Mouse (Mus musculus): ENCODE results near the gene Hist1h3a. TPM values are rescaled to one million over a fixed set of nuclear protein-coding genes. Genes with fewer than 3 reads are reported as not detected.
"Not testable (repeated sequence)": the region's sequence is repeated elsewhere in the genome, so short reads cannot be mapped to it uniquely, and the experiment has no call there.

The Hist1h3a gene
- polyA plus RNA-seq, 1 experiment from 2014 or later = 3.6 TPM

DNA sequence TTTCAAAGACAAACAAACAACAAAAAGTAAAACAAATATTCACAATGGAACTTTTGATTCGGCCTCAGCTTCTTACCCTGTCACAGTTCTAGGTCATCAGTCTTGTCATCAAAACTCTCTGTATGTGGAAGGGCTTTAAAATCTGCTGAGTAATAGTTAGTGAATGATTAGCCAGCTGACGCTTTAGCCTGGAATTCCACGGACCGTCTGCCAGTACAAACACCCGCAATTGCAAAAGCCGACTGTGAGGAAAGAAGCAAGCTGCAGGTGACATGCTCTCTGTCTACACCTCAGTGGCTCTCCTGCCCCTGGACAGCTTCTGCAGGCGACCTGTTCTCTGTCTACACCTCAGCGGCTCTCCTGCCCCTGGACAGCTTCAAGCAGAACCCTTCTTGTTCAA is 31.7 kb downstream of the Hist1h3a start:
- peak; percentile 10 for DNase-seq (ENCODE audit: extremely low spot score, low spot score)
- no peaks in the 10 kb centered on the region for H3K27me3 ChIP-seq (ENCODE audit: poor library complexity, severe bottlenecking)
- WGBS = 74% methylated on average over 8 of the region's 8 CpGs

DNA sequence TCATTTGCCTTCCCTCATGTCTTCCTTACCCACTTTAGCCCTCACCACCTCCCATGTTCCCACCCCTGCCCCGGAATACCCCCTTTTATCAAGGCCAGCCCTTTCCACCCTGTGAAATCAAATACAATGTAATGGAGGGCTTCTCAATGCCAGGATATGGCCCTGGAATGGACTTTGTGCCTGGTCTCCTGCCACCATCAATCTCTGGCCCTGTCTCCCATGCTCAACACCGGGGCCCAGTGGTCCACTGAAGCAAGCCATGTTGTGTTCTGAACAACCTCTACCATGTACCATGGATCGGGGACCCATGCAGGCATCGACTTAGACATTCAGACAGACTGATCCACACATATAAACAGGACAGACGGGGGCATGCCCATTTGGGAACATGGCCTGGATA is 32.5 kb downstream of the Hist1h3a start:
- Histone ChIP-seq H3K27me3 (ENCODE audit: poor library complexity, severe bottlenecking) (no peaks in the 10 kb centered on the region), H3K9me3 (no peaks in the 10 kb centered on the region), H3K4me3 (no peak overlapping the region), H3K36me3 (replicated peaks) (no peaks in the 10 kb centered on the region), H3K4me1 (peaks cover 4% of the 10 kb centered on the region), H3K27ac (no peak overlapping the region)
- peak; percentile 10 for DNase-seq (ENCODE audit: extremely low spot score, low spot score)
- 92% methylated on average over 5 of the region's 5 CpGs for whole genome bisulfite sequencing

More for the DNA sequence above, 31.7 kb downstream of the Hist1h3a start:
- Histone ChIP-seq H3K4me1 (no peaks in the 10 kb centered on the region; the same call in 1 of the 2 replicates), H3K4me3 (no peak overlapping the region), H3K9me3 (no peaks in the 10 kb centered on the region), H3K27ac (no peak overlapping the region), H3K36me3 (replicated peaks) (no peaks in the 10 kb centered on the region)

DNA sequence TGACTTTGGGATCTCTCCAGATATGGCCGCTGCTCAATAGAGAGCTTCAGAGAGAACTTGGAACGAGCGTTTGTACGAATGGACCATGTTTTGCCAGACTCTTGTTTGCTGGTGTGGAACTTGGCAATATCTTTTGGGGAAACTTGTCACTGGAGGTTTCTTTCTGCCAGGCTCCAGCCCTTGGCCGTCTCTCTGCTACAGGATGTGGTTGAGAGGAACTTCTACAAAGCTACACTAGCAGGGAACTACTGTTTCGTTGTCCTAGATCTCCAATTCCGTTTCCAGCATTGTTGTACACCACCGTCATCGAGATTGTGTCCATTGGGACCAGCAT is 33.0 kb downstream of the Hist1h3a start:
- Histone ChIP-seq H3K9me3 (no peaks in the 10 kb centered on the region), H3K27me3 (ENCODE audit: poor library complexity, severe bottlenecking) (no peaks in the 10 kb centered on the region), H3K27ac (no peak overlapping the region), H3K4me3 (no peak overlapping the region), H3K36me3 (replicated peaks) (no peaks in the 10 kb centered on the region), H3K4me1 (peaks cover 4% of the 10 kb centered on the region)
- 90% methylated on average over 9 of the region's 9 CpGs for WGBS
- DNase-seq (ENCODE audit: extremely low spot score, low spot score) = peak; percentile 7

DNA sequence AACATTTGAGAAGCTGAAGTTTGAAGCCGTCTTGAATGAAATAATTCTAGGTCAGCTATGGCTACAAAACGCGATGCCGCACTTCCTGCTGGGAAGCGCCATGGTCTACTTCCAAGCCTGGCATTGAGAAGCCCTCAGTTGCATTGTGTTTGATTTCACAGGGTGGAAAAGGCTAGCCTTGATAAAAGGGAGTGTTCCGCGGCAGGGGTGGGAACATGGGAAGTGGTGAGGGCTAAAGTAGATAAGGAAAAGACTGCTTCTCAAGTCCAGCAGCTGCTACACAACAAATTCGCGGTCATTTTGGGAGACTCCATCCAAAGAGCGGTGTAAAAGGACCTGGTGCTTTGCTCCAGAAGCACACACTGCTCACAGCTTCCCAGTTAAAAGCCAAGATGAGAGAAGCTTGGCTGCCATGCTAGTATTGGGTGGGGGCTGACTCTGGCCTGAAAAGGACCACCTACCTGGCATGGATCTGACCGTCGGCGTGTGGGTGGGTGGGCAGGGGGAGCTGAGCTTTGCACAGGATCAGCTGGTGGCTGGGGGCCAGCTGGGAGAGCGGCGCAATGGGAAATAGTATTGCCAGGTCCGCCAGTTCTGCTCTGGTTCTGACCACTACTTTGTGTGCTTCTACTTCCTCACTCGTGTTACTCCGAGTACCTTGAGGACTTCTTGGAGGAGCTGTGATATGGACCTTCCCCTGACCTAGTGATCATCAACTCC is 33.6 kb downstream of the Hist1h3a start:
- Histone ChIP-seq H3K4me3 (no peak overlapping the region), H3K9me3 (no peaks in the 10 kb centered on the region), H3K27me3 (ENCODE audit: poor library complexity, severe bottlenecking) (no peaks in the 10 kb centered on the region), H3K4me1 (peaks cover 4% of the 10 kb centered on the region), H3K36me3 (replicated peaks) (no peaks in the 10 kb centered on the region), H3K27ac (no peak overlapping the region)
- DNase-seq (ENCODE audit: extremely low spot score, low spot score) = peak; percentile 11
- WGBS = 89% methylated on average over 18 of the region's 18 CpGs

DNA sequence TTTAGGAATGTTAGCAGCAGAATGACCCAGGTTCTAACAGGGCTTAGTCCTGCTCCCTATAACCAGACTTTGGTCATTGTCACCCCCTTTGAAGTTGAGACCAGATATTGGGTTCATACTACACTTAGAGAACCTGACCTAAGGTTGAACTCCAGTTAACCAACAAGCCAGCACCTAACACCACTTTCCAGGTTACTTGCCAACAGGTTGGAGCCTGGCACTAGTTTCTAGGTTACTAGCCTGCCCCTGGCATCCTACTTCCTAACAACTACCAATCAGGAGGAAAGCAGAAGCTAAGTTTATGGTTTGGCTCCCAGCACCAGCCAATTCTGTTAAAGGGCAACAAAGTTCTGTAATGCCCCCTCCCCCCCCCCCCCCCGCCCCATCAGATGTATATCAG is 37.0 kb downstream of the Hist1h3a start:
- Histone ChIP-seq H3K4me1 (peaks cover 4% of the 10 kb centered on the region), H3K4me3 (no peak overlapping the region), H3K27ac (peak overlapping the region; percentile 56), H3K27me3 (ENCODE audit: poor library complexity, severe bottlenecking) (no peaks in the 10 kb centered on the region), H3K36me3 (replicated peaks) (no peaks in the 10 kb centered on the region), H3K9me3 (no peaks in the 10 kb centered on the region)
- no CpG with 5 or more reads among the region's 1 CpGs for WGBS
- DNase-seq (ENCODE audit: extremely low spot score, low spot score) = no peak

DNA sequence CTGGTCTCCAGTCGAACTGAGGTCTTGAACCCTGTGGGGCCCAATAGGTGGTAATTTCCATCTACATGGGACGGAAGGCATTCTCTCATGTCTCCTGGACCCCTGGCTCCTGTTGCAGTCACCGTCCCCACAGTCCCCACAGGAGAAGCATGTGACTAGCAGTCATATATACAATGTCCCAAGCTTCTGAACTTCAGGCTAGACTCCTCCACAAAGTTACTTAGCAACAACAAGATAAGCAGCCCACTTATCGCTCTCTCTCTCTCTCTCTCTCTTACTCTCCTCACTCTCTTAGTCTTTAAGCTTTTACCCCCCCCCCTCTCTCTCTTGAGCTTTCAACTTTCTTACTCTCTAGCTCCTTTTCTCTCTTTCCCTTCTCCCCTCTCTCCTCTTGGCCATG is 37.9 kb downstream of the Hist1h3a start:
- Histone ChIP-seq H3K27ac (no peak overlapping the region), H3K9me3 (no peaks in the 10 kb centered on the region), H3K4me1 (peaks cover 4% of the 10 kb centered on the region), H3K27me3 (ENCODE audit: poor library complexity, severe bottlenecking) (no peaks in the 10 kb centered on the region), H3K36me3 (replicated peaks) (no peaks in the 10 kb centered on the region), H3K4me3 (no peak overlapping the region)
- DNase-seq (ENCODE audit: extremely low spot score, low spot score) = peak; percentile 10
- 88% methylated on average over 4 of the region's 4 CpGs for WGBS

DNA sequence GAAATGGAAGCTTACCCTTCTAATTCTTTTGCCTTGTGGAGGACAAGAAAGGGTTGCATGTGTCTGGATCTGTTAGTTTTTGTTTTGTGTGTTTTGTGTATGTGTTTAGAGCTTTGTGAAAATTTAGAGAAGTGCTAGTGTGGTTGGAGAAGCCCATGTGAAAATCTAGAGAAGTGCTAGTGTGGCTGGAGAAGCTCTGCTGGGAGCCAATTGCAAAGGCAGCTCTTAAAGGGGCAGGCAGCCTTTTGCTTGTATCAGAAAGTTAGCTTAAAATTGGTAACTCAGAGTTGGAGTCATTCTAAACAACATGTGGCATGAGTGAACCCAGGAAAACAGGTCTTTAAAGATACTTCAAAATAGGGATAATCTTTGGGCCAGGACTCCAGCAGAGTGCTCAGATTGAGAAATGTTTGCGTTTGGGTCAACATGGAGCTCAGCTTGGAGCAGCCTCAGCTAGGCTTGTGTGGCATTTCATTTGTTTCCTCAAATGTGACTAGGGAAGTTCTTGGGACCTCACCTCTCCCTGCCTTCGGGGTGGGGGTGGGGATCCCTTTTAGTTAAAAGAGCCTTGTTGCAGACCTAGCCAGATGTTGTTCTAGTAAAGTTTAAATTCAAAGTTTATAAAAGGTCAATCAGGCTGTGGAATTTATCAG is 44.5 kb downstream of the Hist1h3a start:
- H3K27me3 ChIP-seq (ENCODE audit: poor library complexity, severe bottlenecking); H3K4me1 ChIP-seq; H3K9me3 ChIP-seq; H3K36me3 ChIP-seq (replicated peaks); H3K4me3 ChIP-seq; H3K27ac ChIP-seq: not testable (repeated sequence)
- 16% methylated on average over 2 of the region's 2 CpGs for WGBS
- peak; percentile 6 for DNase-seq (ENCODE audit: extremely low spot score, low spot score)

DNA sequence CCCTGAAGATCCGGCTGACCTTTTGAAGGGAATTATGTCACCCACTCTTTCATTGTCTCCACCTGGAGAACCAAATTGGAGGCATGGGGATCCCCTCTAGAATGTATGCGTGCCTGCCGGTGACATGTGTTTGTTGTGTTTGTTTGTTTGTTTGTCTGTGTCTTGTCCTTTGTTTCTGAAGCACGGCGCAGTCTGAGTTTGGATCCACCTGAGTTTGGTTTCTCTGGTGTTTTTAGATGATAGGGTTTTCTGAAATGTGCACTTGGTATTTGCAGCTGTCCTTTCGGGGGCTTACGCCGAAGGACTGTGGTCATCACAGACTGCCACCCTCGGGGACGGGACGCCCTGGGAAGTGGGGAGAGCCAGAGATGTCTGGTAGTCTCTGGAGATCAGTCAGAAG is 45.0 kb downstream of the Hist1h3a start:
- H3K4me3 ChIP-seq = no peak overlapping the region
- WGBS = 60% methylated on average over 11 of the region's 11 CpGs
- H3K36me3 ChIP-seq (replicated peaks) = no peaks in the 10 kb centered on the region
- DNase-seq (ENCODE audit: extremely low spot score, low spot score) = peak; percentile 10
- H3K27ac ChIP-seq = no peak overlapping the region
- H3K4me1 ChIP-seq = 0 out of 2 replicates have a peak, but pooled peaks cover 2% of the 10 kb centered on the region
- no peaks in the 10 kb centered on the region for H3K9me3 ChIP-seq
- H3K27me3 ChIP-seq (ENCODE audit: poor library complexity, severe bottlenecking) = peaks cover 2% of the 10 kb centered on the region; the same call in 1 of the 2 replicates

DNA sequence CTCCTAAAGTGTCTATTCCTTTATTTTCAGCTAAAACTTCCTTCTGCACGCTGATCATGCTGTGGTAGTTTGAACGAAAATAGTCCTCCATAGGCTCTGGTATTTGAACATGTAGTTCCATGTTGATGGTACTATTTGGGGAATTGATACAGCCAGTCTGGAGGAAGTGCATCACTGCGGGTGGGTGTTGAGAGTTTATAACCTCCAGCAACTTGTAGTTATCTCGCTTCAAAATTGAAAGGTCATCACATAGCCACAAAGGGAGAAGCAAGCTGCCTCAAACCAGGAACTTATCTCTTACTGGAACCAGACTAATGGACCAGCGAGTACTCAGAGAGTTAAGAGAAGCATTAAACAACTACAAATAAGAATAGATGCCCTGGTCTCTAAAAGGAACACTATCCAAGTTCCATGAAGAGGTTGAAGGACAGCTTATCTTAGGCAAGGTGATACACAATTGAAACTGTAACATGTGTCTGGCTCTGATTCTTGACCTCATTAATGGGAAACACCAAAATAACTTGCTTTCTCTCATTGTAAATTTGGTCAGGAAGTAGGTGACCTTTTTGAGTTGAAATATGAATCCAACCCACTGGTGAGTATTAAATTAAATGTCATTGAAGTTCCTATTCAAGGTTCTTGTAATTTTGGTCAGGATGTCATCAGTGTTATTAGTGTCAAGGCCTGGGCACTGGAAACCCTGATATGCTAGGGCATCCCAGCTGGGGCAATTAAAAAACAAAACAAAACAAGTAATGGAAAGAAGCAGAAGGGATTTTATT is 45.7 kb downstream of the Hist1h3a start:
- H3K4me1 ChIP-seq = 0 out of 2 replicates have a peak, but pooled peaks cover 2% of the 10 kb centered on the region
- H3K9me3 ChIP-seq = no peaks in the 10 kb centered on the region
- no peak for DNase-seq (ENCODE audit: extremely low spot score, low spot score)
- no peak overlapping the region for H3K4me3 ChIP-seq
- no peak overlapping the region for H3K27ac ChIP-seq
- H3K27me3 ChIP-seq (ENCODE audit: poor library complexity, severe bottlenecking) = peaks cover 9% of the 10 kb centered on the region
- H3K36me3 ChIP-seq (replicated peaks) = no peaks in the 10 kb centered on the region
- 92% methylated on average over 5 of the region's 5 CpGs for WGBS

Small RNA genes lying within 50 kb of the gene (microRNA-seq; reads per million reads assigned to microRNA genes)
- gene Gm44314 (not detected), gene Gm44484 (not detected)

Other genes with a start within 250 kb of the Hist1h3a start
- 3.8 and 4.0 TPM in 2 replicates for gene Hist1h4h, start 231.3 kb downstream of the Hist1h3a start, polyA plus RNA-seq (2016; fragmentation: Nextera tagmentation; extraction: Ambion mirVana)
- 6.7 and 9.5 TPM in 2 replicates for gene Hist1h2af, start 228.5 kb downstream of the Hist1h3a start, polyA plus RNA-seq (2016; fragmentation: Nextera tagmentation; extraction: Ambion mirVana)
- 6.3 and 8.1 TPM in 2 replicates for gene Hist1h3g, start 227.0 kb downstream of the Hist1h3a start, polyA plus RNA-seq (2016; fragmentation: Nextera tagmentation; extraction: Ambion mirVana)
- gene Hist1h2bh, start 219.0 kb downstream of the Hist1h3a start, polyA plus RNA-seq (2016; fragmentation: Nextera tagmentation; extraction: Ambion mirVana) = 0.74 and 0.79 TPM in 2 replicates
- gene Hist1h3f, start 218.3 kb downstream of the Hist1h3a start, polyA plus RNA-seq (2016; fragmentation: Nextera tagmentation; extraction: Ambion mirVana) = 1.00 and 1.7 TPM in 2 replicates
- 0.53 and 0.60 TPM in 2 replicates for gene Hist1h4f, start 210.7 kb downstream of the Hist1h3a start, polyA plus RNA-seq (2016; fragmentation: Nextera tagmentation; extraction: Ambion mirVana)
- gene Hist1h1d, start 209.1 kb downstream of the Hist1h3a start, polyA plus RNA-seq (2016; fragmentation: Nextera tagmentation; extraction: Ambion mirVana) = 0.58 and 0.60 TPM in 2 replicates
- gene Hist1h3e, start 200.0 kb downstream of the Hist1h3a start, polyA plus RNA-seq (2016; fragmentation: Nextera tagmentation; extraction: Ambion mirVana) = 6.1 and 6.7 TPM in 2 replicates
- 102 and 105 TPM in 2 replicates for gene Hist1h2ae, start 191.2 kb downstream of the Hist1h3a start, polyA plus RNA-seq (2016; fragmentation: Nextera tagmentation; extraction: Ambion mirVana)
- 6.4 and 6.7 TPM in 2 replicates for gene Hist1h2bg, start 191.0 kb downstream of the Hist1h3a start, polyA plus RNA-seq (2016; fragmentation: Nextera tagmentation; extraction: Ambion mirVana)
- gene Hist1h2bf, start 188.2 kb downstream of the Hist1h3a start, polyA plus RNA-seq (2016; fragmentation: Nextera tagmentation; extraction: Ambion mirVana) = 5.8 and 6.9 TPM in 2 replicates
- gene Hist1h2ad, start 188.0 kb downstream of the Hist1h3a start, polyA plus RNA-seq (2016; fragmentation: Nextera tagmentation; extraction: Ambion mirVana) = 1.5 TPM in 2 replicates
- 7.1 and 7.2 TPM in 2 replicates for gene Hist1h3d, start 186.6 kb downstream of the Hist1h3a start, polyA plus RNA-seq (2016; fragmentation: Nextera tagmentation; extraction: Ambion mirVana)
- 112 and 119 TPM in 2 replicates for gene Hist1h4d, start 180.8 kb downstream of the Hist1h3a start, polyA plus RNA-seq (2016; fragmentation: Nextera tagmentation; extraction: Ambion mirVana)
- 3.2 and 3.6 TPM in 2 replicates for gene Hist1h2be, start 141.3 kb downstream of the Hist1h3a start, polyA plus RNA-seq (2016; fragmentation: Nextera tagmentation; extraction: Ambion mirVana)
- gene Hist1h1e, start 139.8 kb downstream of the Hist1h3a start, polyA plus RNA-seq (2016; fragmentation: Nextera tagmentation; extraction: Ambion mirVana) = 19.8 and 21.4 TPM in 2 replicates
- gene Hist1h2ac, start 78.4 kb downstream of the Hist1h3a start, polyA plus RNA-seq (2016; fragmentation: Nextera tagmentation; extraction: Ambion mirVana) = 1.00 and 1.1 TPM in 2 replicates
- gene Hist1h2bc, start 78.2 kb downstream of the Hist1h3a start, polyA plus RNA-seq (2016; fragmentation: Nextera tagmentation; extraction: Ambion mirVana) = 17.2 and 19.3 TPM in 2 replicates
- gene Hist1h1t, start 66.6 kb downstream of the Hist1h3a start, polyA plus RNA-seq (2016; fragmentation: Nextera tagmentation; extraction: Ambion mirVana) = not detected in 2 replicates
- 4.5 and 5.9 TPM in 2 replicates for gene Hist1h4c, start 63.9 kb downstream of the Hist1h3a start, polyA plus RNA-seq (2016; fragmentation: Nextera tagmentation; extraction: Ambion mirVana)
- gene Hfe, start 51.5 kb downstream of the Hist1h3a start, polyA plus RNA-seq (2016; fragmentation: Nextera tagmentation; extraction: Ambion mirVana) = 1.3 and 1.5 TPM in 2 replicates
- gene Hist1h1c, start 23.6 kb downstream of the Hist1h3a start, polyA plus RNA-seq (2016; fragmentation: Nextera tagmentation; extraction: Ambion mirVana) = 9.4 and 10.7 TPM in 2 replicates
- 7.7 and 9.0 TPM in 2 replicates for gene Hist1h3c, start 16.8 kb downstream of the Hist1h3a start, polyA plus RNA-seq (2016; fragmentation: Nextera tagmentation; extraction: Ambion mirVana)
- 2.3 and 2.7 TPM in 2 replicates for gene Hist1h2bb, start 15.7 kb downstream of the Hist1h3a start, polyA plus RNA-seq (2016; fragmentation: Nextera tagmentation; extraction: Ambion mirVana)
- gene Hist1h2ab, start 11.3 kb downstream of the Hist1h3a start, polyA plus RNA-seq (2016; fragmentation: Nextera tagmentation; extraction: Ambion mirVana) = 49.5 and 50.4 TPM in 2 replicates
- gene Hist1h3b, start 10.1 kb downstream of the Hist1h3a start, polyA plus RNA-seq (2016; fragmentation: Nextera tagmentation; extraction: Ambion mirVana) = 9.1 and 9.5 TPM in 2 replicates
- gene Hist1h4b, start 5.4 kb downstream of the Hist1h3a start, polyA plus RNA-seq (2016; fragmentation: Nextera tagmentation; extraction: Ambion mirVana) = 2.5 and 4.5 TPM in 2 replicates
- 0.69 TPM in 1 of 2 replicates, not detected in the other for gene Hist1h4a, start 1.2 kb downstream of the Hist1h3a start, polyA plus RNA-seq (2016; fragmentation: Nextera tagmentation; extraction: Ambion mirVana)
- 2.6 and 3.3 TPM in 2 replicates for gene Hist1h1a, start 1.3 kb upstream of the Hist1h3a start, polyA plus RNA-seq (2016; fragmentation: Nextera tagmentation; extraction: Ambion mirVana)
- 0.10 and 0.12 TPM in 2 replicates for gene Trim38, start 7.5 kb upstream of the Hist1h3a start, polyA plus RNA-seq (2016; fragmentation: Nextera tagmentation; extraction: Ambion mirVana)
- gene Slc17a2, start 44.6 kb upstream of the Hist1h3a start, polyA plus RNA-seq (2016; fragmentation: Nextera tagmentation; extraction: Ambion mirVana) = not detected in 2 replicates
- gene Slc17a3, start 77.0 kb upstream of the Hist1h3a start, polyA plus RNA-seq (2016; fragmentation: Nextera tagmentation; extraction: Ambion mirVana) = not detected in 2 replicates
- not detected in 2 replicates for gene Slc17a1, start 105.4 kb upstream of the Hist1h3a start, polyA plus RNA-seq (2016; fragmentation: Nextera tagmentation; extraction: Ambion mirVana)
- not detected in 2 replicates for gene Slc17a4, start 152.6 kb upstream of the Hist1h3a start, polyA plus RNA-seq (2016; fragmentation: Nextera tagmentation; extraction: Ambion mirVana)
- gene Hist1h2ba, start 171.8 kb upstream of the Hist1h3a start, polyA plus RNA-seq (2016; fragmentation: Nextera tagmentation; extraction: Ambion mirVana) = not detected in 2 replicates
- gene Hist1h2aa, start 172.1 kb upstream of the Hist1h3a start, polyA plus RNA-seq (2016; fragmentation: Nextera tagmentation; extraction: Ambion mirVana) = not detected in 2 replicates
- 0.21 TPM in 1 of 2 replicates, not detected in the other for gene Scgn, start 228.8 kb upstream of the Hist1h3a start, polyA plus RNA-seq (2016; fragmentation: Nextera tagmentation; extraction: Ambion mirVana)

Measured in forebrain, embryonic 10.5 days (tissue).